Mouse (Mus musculus): Measurements from ENCODE around the gene Maml1. TPM values are rescaled to one million over a fixed set of nuclear protein-coding genes. Genes with fewer than 3 reads are reported as not detected.
"Not testable (repeated sequence)": the region's sequence is repeated elsewhere in the genome, so short reads cannot be mapped to it uniquely, and the experiment has no call there.

The Maml1 gene
- 10 to 100 TPM; 11.5 to 12.9 TPM for total RNA-seq (2021)

DNA sequence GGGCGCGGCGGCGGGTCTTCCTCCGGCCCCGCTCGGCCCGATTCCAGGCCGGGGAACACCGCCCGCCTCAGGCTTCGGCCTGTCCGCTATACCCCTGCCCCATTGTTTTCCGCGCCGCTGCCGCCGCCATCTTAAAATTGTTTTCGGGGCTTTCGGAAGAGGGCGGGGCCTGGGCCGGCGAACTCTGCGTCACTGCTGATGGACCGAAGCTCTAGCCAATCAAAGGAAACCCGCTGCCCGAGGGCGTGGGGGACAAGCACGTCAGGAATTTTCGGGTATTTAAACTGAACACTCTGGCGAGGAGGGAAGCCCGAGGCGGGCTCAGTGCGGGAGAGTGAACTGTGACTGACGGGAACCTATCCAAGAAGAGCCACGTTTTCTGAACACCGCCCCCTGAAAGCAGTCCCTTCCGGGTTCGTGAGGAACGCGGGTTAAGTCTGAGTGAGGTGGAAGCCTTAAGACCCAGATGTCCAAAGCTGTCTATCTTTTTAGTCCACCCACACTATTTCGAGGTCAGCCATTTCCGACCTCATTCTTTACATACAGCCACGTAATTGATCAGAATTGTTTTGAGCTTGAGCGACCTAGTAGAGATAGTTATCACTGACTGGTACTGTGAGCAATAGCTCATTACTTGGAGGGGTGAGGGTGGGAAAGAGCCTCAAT, at the start of gene Maml1:
Gene Maml1 (minus strand): TSS at position 122 of the 666 bp plus-strand sequence.
- DNase-seq (ENCODE audit: low spot score) = peak; percentile 97
- intact Hi-C loops (cut with DNase I) = no loop called here

DNA sequence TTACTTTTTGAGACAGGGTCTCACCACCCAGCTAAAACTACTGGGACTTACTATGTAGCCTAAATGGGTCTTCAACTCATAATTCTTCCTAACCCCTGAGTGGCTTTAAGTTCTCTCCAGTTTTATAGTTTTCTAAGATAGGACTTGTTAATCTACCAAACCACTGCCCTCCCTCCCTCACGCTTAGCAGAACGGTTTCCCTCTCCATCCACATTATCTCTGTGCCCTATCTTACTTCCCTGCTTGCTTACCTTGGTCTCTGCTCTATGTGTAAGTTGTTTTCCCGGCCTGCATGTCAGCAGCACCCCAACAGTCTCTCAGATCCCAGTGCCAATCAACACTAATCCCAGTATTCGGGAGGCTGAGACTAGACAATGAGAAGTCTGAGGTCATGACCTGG, 44.8 kb upstream of the Maml1 start:
- intact Hi-C loops (cut with DNase I) = no loop called here

DNA sequence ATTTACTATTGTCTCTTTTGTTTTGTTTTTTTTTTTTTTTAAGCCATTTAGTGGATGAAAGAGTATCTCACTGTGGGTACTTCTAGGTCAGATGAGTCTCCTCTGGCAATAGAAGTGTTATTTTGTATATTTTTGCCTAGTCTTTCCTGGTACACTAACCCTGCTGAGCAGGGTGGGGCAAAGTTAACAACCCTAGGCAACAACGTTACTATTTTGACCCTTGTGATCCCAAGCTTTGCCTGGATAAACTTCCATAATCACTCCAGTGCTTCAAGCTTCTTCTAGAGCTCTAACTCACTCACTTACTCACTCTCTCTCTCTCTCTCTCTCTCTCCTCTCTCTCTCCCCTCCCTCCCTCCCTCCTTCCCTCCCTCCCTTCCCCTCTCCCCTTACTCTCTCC, 44.0 kb upstream of the Maml1 start:
- intact Hi-C loops (cut with DNase I) = no loop called here
- no peak for DNase-seq (ENCODE audit: low spot score)

More for the DNA sequence above, 44.8 kb upstream of the Maml1 start:
- no peak for DNase-seq (ENCODE audit: low spot score)

DNA sequence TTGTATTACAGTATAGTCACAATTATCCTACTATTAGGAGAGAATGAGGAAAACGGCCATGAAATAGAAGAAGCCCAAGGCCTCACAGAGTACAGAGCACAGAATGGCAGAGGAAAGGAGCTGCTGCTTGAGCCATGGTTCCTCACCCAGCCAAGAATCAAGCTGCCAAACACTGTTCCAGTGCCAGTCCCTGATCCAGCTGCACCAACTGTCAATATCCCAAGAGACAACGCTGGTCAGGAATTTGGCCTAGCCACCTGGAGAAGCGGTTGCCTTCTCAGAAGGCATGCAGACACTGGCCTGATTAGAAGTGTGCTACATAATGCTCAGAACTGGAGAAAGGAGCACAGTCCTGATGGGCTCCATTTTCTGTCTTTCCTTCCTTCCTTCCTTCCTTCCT, 41.1 kb upstream of the Maml1 start:
- DNase-seq (ENCODE audit: low spot score) = no peak
- intact Hi-C loops (cut with DNase I) = no loop called here

DNA sequence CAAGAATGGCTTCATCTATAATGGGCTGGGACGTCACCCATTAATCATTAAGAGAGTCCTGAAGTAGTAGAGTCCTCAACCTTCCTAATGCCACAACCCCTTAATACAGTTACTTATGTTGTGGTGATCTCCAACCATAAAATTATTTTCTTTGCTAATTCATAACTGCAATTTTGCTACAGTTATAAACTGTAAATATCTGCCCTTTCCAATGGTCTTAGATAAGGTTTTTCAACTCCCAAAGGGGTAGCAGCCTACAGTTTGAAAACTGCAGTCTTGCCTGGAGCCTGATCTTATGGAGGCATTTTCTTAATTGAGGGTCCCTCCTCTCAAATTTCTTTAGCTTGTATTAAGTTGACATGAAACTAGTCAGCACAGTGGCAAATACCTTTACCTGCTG, 37.3 kb upstream of the Maml1 start:
- intact Hi-C loops (cut with DNase I) = no loop called here
- no peak for DNase-seq (ENCODE audit: low spot score)

DNA sequence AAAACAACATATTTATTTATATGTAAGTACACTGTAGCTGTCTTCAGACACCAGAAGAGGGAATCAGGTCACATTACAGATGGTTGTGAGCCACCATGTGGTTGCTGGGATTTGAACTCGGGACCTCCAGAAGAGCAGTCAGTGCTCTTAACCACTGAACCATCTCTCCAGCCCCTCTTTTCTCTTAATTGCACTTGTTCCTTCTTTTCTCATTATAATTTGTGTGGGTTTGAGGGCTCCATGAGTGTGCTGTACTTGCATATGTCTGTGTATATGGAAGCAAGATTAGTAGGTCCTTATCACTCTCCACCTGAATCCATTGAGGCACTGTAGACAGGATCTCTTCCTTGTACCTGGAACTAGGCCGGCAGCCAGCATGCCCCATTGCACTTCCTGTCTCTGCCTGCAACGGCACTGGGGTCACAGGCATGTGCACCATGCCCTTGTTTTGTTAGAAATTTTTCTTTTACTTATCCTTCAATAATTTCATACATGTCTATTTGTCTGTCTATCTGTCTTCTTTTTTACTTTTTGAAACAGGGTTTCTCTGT, 36.0 kb upstream of the Maml1 start:
- intact Hi-C loops (cut with DNase I) = no loop called here
- no peak for DNase-seq (ENCODE audit: low spot score)

DNA sequence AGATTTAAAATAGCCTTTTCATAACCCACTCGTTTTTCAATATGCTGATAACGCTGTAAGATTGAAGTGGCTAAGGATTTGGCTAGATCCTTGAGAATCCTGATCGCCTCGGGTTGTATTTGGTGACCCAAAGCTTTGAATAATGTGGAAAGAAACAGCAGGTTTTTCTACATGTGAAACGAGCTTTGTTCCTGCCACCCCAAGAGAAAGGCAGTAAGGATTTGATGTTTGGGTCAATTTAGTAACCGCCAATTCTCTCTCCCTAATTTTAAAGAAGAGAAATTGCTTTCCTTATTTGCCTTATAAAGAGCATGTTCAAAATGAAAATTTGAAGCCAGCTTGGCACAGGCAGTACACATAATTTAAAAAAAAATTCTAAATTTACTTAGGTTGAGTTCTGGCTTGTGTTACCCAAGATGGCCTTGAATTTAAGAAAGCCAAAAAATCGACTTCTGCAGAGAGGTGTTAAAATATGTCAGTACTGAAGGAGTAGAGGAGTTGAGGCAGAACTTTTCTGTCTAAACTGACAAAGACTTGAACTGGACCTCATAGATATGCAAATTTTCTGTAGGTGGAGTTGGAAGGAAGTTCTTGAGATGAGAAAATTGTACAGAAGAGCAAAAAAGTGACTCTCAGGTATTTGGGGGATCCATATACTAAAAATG, 34.3 kb upstream of the Maml1 start:
- intact Hi-C loops (cut with DNase I) = no loop called here
- DNase-seq (ENCODE audit: low spot score) = no peak

DNA sequence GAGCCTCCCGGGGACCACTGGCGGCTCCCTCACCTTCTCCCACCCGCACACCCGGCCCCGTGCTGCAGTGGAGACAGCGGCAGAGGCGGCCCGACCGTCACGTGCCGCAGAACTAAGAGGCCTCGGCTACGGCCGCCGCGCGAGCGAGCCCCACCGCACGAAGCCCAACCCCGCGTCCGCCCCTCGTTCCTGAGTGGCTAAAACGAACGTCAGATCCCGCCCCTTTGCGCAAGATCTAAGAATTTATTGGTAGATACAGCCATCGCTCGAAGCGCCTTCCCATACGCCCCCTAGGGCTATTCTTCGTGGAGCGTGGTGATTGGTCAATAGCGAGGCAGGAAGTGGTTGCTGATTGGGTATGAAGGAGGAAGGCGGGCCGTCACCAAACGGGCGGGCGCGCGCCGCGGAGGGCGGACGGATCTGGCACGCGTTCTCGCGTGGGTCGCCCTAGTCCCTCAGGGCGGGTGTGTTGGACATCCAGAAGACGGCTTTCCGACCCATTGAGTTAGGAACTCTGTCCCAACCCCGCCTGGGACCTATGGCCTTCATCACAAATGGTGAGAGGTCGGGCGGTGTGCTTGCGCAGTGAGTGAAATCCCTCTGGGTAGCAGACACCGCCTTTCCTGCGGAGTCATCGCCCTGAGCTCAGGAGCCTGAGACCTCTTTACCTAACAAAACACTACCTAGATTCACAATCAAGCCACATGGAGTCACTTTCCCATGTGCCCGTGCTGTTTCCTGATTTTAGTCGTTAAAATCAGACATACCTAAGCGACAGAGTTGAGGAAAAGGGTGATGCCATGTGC, 33.6 kb upstream of the Maml1 start, which contains the start of gene Canx:
Gene Canx (minus strand): TSS at position 178 of the 806 bp plus-strand sequence.
- intact Hi-C loops (cut with DNase I) = no loop called here
- peak; percentile 98 for DNase-seq (ENCODE audit: low spot score)

DNA sequence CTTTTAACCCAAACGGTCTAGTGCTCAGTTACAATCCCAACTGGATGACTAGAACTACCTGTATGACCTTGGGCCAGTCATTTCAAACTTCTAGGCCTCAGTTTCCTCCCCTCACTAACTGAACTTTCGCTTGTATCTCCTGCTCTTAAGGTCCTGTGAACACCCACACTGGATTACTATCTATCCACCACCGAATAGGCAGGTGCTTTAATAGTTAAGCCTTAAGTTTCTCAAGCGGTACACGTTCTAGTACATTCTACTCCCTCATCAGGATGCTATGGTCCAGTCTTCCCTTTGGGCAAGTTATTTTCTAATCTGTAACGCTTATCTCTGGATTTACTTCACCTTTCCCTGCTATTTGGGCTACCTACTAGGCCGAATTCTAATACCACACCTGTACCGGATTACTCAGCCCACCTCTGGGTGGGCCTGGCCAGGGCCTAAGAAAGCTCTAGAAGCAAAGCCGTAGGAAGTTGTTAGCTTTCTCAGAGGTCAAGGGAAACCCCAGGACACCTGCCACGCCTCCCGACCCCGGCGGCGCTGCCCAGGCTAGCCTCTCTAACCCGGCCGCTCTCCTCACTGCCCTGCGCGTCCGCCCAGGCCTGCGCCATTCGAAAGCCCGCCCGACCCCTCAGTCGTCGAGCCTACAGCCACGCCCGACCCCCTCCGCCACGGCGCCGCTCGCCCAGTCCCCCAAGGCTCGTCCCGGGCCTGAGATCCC, 32.8 kb upstream of the Maml1 start:
- DNase-seq (ENCODE audit: low spot score) = no peak
- intact Hi-C loops (cut with DNase I) = loop anchor here (5.0 kb wide), 1 partner anchor 37 kb away; no protein-coding TSS in a partner anchor

DNA sequence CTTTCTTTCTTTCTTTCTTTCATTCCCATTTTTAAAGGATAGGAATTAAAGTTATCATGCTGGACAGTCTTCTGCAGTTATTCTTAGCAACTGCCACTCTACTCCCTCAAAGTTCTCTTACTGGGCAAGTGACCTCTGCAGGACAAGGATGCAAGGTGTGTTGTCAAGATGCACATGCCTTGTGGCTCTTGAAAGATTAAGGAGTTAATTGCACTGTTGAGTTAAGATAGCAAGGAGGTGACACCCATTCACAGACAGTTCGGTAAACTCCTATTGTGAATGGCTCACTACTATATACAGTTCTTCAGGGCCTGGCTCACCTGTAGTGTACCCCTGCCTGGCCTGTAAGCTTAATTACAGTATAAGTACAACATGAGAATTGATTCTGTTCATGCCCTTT, 31.7 kb upstream of the Maml1 start:
- intact Hi-C loops (cut with DNase I) = loop anchor here (5.0 kb wide), 1 partner anchor 38 kb away; no protein-coding TSS in a partner anchor
- no peak for DNase-seq (ENCODE audit: low spot score)

DNA sequence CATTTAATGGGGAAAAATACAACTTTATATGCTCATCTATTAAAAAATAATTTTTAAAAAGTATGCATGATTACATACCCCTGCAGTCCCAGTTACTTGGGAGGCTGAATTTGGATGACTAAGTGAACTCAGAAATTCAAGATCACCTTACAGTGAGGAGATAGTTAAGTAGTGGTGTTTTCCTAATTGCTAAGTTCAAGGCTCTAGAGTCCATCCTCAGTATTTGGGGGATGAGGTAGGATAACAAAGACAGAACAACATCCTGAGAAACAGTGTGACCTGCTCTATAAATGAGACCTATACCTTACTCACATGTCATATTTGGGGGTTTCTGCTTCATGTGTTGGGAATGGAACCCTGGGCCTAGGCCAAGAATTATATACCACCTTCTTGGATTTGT, 30.2 kb upstream of the Maml1 start:
- no peak for DNase-seq (ENCODE audit: low spot score)
- intact Hi-C loops (cut with DNase I) = loop anchor here (5.0 kb wide), 1 partner anchor 40 kb away; no protein-coding TSS in a partner anchor

DNA sequence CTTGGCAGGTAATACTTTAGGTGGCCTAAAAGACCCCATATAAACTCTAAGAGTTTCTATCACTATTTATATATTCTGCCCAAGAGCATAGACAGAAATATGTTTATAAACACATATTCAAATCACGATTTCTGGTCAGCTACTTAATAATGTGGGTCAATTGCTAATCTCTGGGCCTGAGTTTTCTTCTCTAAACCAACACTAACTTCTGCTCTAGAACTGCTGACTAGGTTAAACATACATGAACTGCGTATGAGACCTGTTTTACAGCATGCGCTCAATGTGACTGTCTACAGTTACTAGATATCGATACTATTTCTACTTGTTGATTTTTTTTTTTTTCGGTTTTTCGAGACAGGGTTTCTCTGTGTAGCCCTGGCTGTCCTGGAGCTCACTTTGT, 29.1 kb upstream of the Maml1 start:
- no peak for DNase-seq (ENCODE audit: low spot score)
- intact Hi-C loops (cut with DNase I) = loop anchor here (5.0 kb wide), 1 partner anchor 41 kb away; no protein-coding TSS in a partner anchor

DNA sequence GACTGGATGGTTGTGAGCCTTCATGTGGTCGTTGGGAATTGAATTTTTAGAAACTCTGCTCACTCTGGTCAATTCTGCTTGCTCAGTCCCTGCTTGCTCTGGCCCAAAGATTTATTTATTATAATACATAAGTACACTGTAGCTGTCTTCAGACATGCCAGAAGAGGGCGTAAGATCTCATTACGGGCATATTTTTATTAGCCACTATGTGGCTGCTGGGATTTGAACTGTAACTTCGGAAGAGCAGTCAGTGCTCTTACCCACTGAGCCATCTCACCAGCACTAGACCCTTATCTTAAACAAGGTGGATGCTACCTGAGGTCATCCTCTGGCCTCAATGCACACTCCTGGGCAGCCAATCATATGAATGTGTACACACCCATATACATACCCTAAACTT, 27.2 kb upstream of the Maml1 start:
- DNase-seq (ENCODE audit: low spot score); intact Hi-C loops (cut with DNase I): not testable (repeated sequence)

DNA sequence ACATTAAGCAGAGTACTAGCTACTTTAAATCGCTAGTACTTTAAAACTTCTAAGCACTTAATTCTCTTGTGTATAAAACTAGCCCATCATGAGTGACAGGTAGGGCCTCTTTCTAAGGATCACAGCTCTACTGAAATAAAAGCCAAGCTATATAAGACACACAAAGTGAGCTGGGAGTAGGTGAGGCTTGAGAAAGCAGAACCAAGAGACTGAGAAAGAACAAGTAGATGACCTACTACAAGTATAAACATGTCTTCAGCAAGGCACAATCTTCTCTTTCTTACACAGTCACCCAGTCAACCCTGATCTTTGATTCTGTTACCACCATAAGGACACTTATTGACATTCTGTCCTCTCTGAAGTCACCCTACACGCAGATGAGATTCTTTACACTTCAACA, 20.7 kb upstream of the Maml1 start:
- intact Hi-C loops (cut with DNase I) = no loop called here
- DNase-seq (ENCODE audit: low spot score) = no peak

DNA sequence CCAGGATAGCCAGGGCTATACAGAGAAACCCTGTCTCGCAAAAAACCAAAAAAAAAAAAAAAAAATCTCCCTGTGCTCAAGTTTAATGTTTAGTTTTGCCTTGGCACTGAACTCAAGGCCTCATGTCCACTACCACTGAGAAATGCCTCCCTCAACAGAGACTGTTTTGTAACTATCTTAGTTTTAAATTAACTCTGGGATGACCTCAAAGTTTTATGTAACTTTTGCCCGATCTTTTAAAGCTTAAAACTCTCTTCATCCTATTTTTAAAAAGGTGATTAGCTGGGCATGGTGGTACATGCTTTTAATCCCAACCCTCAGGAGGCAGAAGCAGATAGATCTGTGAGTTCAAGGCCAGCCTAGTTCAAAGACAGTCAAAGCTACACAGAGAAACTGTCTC, 11.3 kb upstream of the Maml1 start:
- DNase-seq (ENCODE audit: low spot score) = no peak
- intact Hi-C loops (cut with DNase I) = no loop called here

DNA sequence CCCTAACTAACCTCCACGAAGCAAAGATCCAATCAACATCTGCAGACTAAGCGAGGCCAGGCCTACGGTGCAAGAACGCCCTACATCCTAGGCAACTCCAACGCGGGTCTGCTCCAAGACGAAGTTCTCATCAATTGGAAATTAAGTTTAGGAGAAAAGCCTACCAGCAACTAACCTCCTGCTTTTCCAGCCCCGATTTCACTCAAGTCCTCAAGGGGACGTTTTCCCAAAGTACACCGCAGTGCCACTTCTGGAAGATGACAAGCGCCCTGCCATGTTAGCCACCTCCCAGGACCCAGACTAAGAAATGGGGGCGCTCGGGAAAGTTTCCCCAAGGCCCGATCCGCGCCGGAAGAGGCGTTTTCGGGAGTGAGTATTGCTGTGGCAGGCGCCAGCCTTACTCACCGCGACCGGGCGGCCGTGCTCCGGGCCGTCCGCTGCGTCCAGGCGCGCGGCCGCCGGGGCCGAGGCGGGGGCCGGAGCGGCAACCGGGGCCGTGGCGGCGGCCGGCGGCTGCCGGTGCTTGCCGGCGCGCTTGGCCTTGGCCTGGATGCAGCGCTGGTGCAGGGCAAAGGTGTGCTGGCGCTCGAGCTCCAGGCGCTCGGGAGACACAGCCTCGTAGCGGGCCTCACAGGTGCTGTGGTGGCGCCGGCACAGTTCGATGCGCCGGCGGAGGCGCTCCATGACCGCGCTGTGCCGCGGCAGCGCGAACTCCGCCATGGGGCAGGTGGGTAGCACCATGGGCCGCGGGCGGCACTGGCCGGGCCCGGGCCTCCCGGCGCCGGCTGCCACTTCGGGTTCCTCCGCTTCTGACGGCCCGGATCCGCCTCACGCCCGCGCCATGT, 568 bp downstream of the Maml1 start:
- intact Hi-C loops (cut with DNase I) = loop anchor here (2.0 kb wide), 2 partner anchors 21 to 55 kb away; no protein-coding TSS in a partner anchor
- peak; percentile 26 for DNase-seq (ENCODE audit: low spot score)

DNA sequence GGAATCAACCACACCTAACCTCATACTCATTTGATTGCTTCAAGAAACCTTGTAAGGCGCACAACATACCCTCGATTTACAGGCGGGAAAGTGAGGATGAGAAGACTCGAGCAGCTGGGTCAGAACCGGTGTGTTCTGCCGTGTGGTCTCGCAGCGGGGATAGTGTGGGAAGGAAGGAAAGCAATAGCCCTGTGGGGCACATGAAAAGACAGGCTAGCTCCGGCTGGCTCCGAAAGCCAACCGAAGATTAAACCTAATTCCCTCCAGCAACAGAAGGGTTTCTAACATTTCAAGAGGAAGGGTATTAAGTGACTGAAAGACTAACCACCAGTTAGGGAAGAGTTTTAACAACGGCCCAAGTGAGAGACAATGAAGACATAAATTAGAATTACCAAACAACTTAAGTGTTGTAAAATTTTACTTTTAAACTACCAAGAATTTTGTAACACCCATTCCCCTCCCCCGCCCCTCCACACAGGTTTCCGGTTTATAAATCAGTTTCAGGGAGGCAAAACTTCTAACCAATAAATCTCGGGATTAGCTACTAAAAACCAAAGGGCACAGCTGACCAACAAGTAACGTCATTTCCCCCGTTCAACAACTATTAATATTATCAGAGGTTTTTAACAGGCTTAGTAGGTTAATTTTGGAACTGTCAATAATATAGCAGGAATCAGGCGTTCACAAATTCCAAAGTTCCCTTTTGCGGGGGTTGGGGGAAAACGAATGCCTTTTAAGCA, 1.5 kb downstream of the Maml1 start:
- no peak for DNase-seq (ENCODE audit: low spot score)
- intact Hi-C loops (cut with DNase I) = loop anchor here (2.0 kb wide), 2 partner anchors 20 to 54 kb away; no protein-coding TSS in a partner anchor

DNA sequence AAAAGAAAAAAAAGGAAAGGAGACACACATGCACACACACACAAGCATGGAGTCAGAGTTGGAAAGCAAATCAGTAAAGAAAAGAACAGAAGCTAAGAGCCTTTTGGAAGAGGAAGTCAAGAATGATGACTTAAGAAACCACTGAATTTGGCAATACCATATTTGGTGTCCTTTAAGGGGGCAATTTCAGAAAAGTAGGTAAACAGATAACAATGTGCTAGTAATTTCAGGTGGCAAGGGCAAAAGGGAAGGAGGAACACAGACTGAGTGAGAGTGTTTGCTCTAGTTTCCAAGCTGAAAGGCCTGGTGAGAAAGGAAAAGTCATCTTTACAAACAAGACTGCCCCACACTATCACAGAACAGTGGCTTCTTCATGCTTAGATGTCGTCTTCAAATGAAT, 5.7 kb downstream of the Maml1 start:
- intact Hi-C loops (cut with DNase I) = no loop called here

More for the DNA sequence above, 5.7 kb downstream of the Maml1 start:
- DNase-seq (ENCODE audit: low spot score) = no peak

Measured in heart, postnatal 25 days (tissue).